Mouse (Mus musculus) bone marrow, adult 2 months (tissue): Measurements from ENCODE around the gene Iqcf5.

Source experiments
- CTCF ChIP-seq: fragments of 200-500 bp; IDR thresholded peaks from 2 replicates; pipeline ENCODE4 v1.5.1; 2011; ENCODE audit warnings: low read length, control low read depth; ENCODE audit not compliant: control insufficient read depth, insufficient read depth
- POLR2A ChIP-seq: fragments of 200-500 bp; IDR thresholded peaks from 2 replicates; pipeline ENCODE4 v1.6.1; 2011; ENCODE audit warnings: low read depth, mild to moderate bottlenecking, control low read depth, low read length, borderline replicate concordance; ENCODE audit not compliant: control insufficient read depth

DNA sequence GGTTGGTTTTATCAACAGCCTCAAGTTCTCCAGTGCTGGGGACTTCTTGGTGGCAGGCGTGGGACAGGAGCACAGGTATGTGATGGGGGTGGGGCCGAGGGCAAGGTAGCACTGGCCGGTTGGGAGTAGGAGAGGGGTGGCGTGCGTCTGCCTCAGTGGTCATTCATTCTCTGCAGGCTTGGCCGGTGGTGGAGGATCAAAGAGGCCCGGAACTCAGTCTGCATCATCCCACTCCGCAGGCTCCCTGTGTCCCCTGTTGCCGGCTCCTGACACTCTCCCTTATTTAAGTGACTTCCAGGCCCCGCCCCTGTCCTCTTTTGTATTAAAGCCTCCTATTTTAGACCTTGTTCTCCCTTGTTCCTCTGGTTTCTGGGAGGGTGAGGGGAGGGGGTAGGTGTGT is 29.3 kb upstream of the Iqcf5 start:
- TF ChIP-seq POLR2A (no peak), CTCF (no peak)
